Mouse (Mus musculus) spleen, embryonic (tissue): ENCODE results near the gene Mmp23.

Experiments
- CTCF ChIA-PET: fragments of 350-600 bp; sonication (Branson Sonifier 250); formaldehyde crosslinking; loops from one replicate; lab custom pipeline; 2022; lab: Charles Lee

Mmp23 gene

GRCm38 (mm10) chr4:155602753-155603152 is 50.4 kb downstream of the Mmp23 start:
- CTCF ChIA-PET: no interaction called here

- CTCF ChIA-PET: interaction anchor here (0.6 kb wide), 1 partner anchor 67 kb away, joined by 3 read pairs; the partner anchor contains the start of gene Mib2
Observed at GRCm38 (mm10) chr4:155601997-155602456, 51.2 kb downstream of the Mmp23 start.

- CTCF ChIA-PET: interaction anchor here (0.6 kb wide), 1 partner anchor 68 kb away, joined by 3 read pairs; the partner anchor contains the start of gene Mib2
Observed at GRCm38 (mm10) chr4:155601091-155601996, 51.8 kb downstream of the Mmp23 start, which contains the start of gene Slc35e2. Gene Slc35e2, plus strand, starts transcription at chr4:155601416.
